Mouse (Mus musculus) heart, embryonic 14.5 days (tissue): ENCODE data around the gene Dgcr2. TPM values are rescaled to one million over a fixed set of nuclear protein-coding genes. Genes with fewer than 3 reads are reported as not detected.
A peak's percentile ranks its signal among the peaks of the same experiment; 100 is the strongest.

Experiments used
- ATAC-seq: fragments of 200-750 bp; cut with Nextera tagmentation; 2 replicates; pipeline ENCODE4 v1.8.0; 2017; ENCODE audit warnings: low read depth, moderate TSS enrichment; ENCODE audit not compliant: insufficient number of reproducible peaks, insufficient read depth, low FRiP score
- H3K27ac ChIP-seq, 2 experiments: fragments of 200-500 bp in 1 of 2; fragments of 300-500 bp in 1 of 2; sonication (generic) in 1 of 2; replicated peaks in 1 of 2; 2 replicates each; pipeline ENCODE4 v1.5.1; 2012 to 2014; ENCODE audit warnings: low read depth in 2 of 2, low read length in 2 of 2, control low read depth in 1 of 2, mild to moderate bottlenecking in 1 of 2, mixed read lengths in 1 of 2; ENCODE audit not compliant: control insufficient read depth in 1 of 2, insufficient read depth in 1 of 2
- H3K27me3 ChIP-seq: fragments of 300-500 bp; sonication (generic); 2 replicates; pipeline ENCODE4 v1.6.1; 2014; ENCODE audit warnings: mild to moderate bottlenecking, low read length, control low read depth; ENCODE audit not compliant: control insufficient read depth, insufficient read depth
- H3K36me3 ChIP-seq: fragments of 300-500 bp; sonication (generic); 2 replicates; pipeline ENCODE4 v1.6.1; 2014; ENCODE audit warnings: mild to moderate bottlenecking, control low read depth, low read length, mixed read lengths; ENCODE audit not compliant: control insufficient read depth, insufficient read depth
- H3K4me1 ChIP-seq, 2 experiments: fragments of 200-500 bp in 1 of 2; fragments of 300-500 bp in 1 of 2; sonication (generic) in 1 of 2; 2 replicates each; pipeline ENCODE4 v1.6.1; 2012 to 2014; ENCODE audit warnings: low read length in 2 of 2, control low read depth in 1 of 2, mixed read lengths in 1 of 2; ENCODE audit not compliant: control insufficient read depth in 2 of 2, insufficient read depth in 2 of 2
- H3K4me2 ChIP-seq: fragments of 300-500 bp; sonication (generic); 2 replicates; pipeline ENCODE4 v1.6.1; 2014; ENCODE audit warnings: mild to moderate bottlenecking, low read length
- H3K4me3 ChIP-seq, 2 experiments: fragments of 200-500 bp in 1 of 2; fragments of 300-500 bp in 1 of 2; sonication (generic) in 1 of 2; 2 replicates each; pipeline ENCODE4 v1.5.1; 2012 to 2014; ENCODE audit warnings: low read length in 2 of 2, mild to moderate bottlenecking in 2 of 2, control low read depth in 1 of 2, low read depth in 1 of 2, moderate library complexity in 1 of 2; ENCODE audit not compliant: control insufficient read depth in 1 of 2, insufficient read depth in 1 of 2
- H3K9ac ChIP-seq: fragments of 300-500 bp; sonication (generic); 2 replicates; pipeline ENCODE4 v1.6.1; 2014; ENCODE audit warnings: mild to moderate bottlenecking, low read length
- H3K9me3 ChIP-seq: fragments of 300-500 bp; sonication (generic); 2 replicates; pipeline ENCODE4 v1.6.1; 2016; ENCODE audit warnings: low read length, control low read depth; ENCODE audit not compliant: control insufficient read depth
- WGBS: fragments of 180-500 bp; shearing (Covaris S2); extraction: QIAGEN DNeasy Blood & Tissue Kit; methylation state at CpG from one replicate; pipeline ENCODE4 v1.1.7; 2014; 5-methylcytosine and 5-hydroxymethylcytosine counted together
- polyA plus RNA-seq: library from polyadenylated mRNA; unstranded; fragments of >200 nt; fragmentation: Nextera tagmentation; extraction: Ambion mirVana; gene quantifications from 2 replicates; pipeline ENCODE4 v1.2.1, GENCODE M21; 2014

Gene Dgcr2
- polyA plus RNA-seq, 1 experiment from 2014 or later: 49.7 TPM

- H3K27ac ChIP-seq: no peak overlapping the region
- peaks cover 26% of the 10 kb centered on the region for H3K36me3 ChIP-seq
These were observed 2.3 kb downstream of the Dgcr2 start for GRCm38 (mm10) chr16:17896091-17896490.

DNA sequence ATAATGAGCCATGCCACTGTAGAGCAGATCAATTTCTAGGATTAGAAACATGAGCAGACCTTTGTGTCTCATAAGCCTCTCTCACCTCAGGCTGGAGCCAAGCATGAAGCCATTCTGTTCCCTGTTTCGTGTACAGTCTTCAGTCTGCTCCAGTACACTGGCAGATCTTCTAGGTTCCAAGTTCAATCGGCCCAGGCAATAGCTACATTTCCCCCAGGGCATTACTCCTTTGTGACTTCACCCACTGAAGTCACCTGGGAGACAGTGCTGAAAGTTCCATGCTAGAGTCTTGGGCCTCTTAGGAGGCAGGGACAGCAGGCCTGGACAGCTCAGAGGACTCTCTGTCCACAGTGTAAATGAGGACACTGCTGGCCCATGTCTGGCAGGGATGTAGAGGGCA, 4.4 kb downstream of the Dgcr2 start, which contains the start of gene Tssk1:
TSS of gene Tssk1 (plus strand) at position 301 of the 400 bp plus-strand sequence.
- H3K9ac ChIP-seq: no peak within 1 kb of the TSS
- H3K36me3 ChIP-seq: peaks cover 11% of the 10 kb centered on the region; the same call in 1 of the 2 replicates
- no peak within 1 kb of the TSS for H3K27ac ChIP-seq
- H3K27me3 ChIP-seq: no peaks in the 10 kb centered on the region
- H3K9me3 ChIP-seq: no peaks in the 10 kb centered on the region
- WGBS: 81% methylated on average over 2 of the region's 2 CpGs
- H3K4me3 ChIP-seq: no peak within 1 kb of the TSS
- peaks cover 11 to 25% of the 10 kb centered on the region in 2 experiments for H3K4me1 ChIP-seq
- H3K4me2 ChIP-seq: no peak within 1 kb of the TSS
- no peak for ATAC-seq

More at GRCm38 (mm10) chr16:17896091-17896490, 2.3 kb downstream of the Dgcr2 start:
- H3K4me1 ChIP-seq: peaks cover 4 to 12% of the 10 kb centered on the region in 2 experiments; a peak in 3 of 4 replicates
- H3K9ac ChIP-seq: no peak overlapping the region
- H3K9me3 ChIP-seq: no peaks in the 10 kb centered on the region
- no peak overlapping the region for H3K4me2 ChIP-seq
- ATAC-seq: no peak
- no peak overlapping the region for H3K4me3 ChIP-seq
- no peaks in the 10 kb centered on the region for H3K27me3 ChIP-seq

DNA sequence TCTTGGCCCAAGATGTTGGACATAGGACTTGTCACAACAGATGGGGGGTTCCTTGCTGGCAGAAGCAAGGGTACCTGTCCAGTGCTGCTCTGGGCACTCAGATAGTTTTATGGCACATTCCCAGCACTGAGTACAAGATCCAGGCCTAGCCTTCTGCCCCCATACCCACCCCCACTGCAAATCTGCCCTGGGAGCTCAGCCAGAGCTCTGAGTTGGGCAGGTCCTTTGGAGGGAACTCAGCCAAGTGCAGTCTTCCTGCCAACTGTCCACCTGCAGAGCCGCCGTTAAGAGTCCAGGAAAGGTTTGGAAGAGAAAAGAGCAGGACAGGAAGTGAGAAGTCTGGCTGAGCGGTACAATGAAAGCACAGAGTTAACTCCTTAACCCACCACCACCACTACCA, 5.8 kb downstream of the Dgcr2 start:
- no peak overlapping the region for H3K4me2 ChIP-seq

DNA sequence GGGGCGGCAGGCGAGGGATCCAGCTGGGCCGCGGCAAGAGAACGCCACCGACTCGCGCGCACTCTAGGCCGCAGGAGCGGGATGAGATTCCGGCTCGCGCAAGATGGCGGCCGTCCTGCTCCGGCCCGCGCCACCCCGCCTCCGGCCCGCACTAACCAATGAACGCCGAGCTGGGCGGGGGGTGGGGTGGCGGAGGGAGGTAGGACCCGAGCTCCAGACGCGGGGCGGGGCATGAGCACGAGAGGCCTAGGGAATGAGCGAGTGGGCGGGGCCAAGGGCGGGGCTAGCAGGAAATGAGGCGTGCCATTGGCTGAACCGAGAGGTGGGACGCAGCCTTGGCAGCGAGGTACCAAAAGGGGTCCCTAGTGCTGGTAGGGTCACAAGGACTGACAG, 6.8 kb downstream of the Dgcr2 start, which contains the start of gene Gm20518:
TSS of gene Gm20518 (minus strand) at position 105 of the 393 bp plus-strand sequence.
- WGBS: under 1% methylated on average over 37 of the region's 38 CpGs
- H3K9me3 ChIP-seq: no peaks in the 10 kb centered on the region
- peak within 1 kb of the TSS; percentile 83 for H3K4me2 ChIP-seq
- H3K27me3 ChIP-seq: no peaks in the 10 kb centered on the region
- H3K4me1 ChIP-seq: peaks cover 11 to 25% of the 10 kb centered on the region in 2 experiments
- peak within 1 kb of the TSS; percentile 95 to 97 for H3K27ac ChIP-seq
- ATAC-seq: peak; percentile 98
- peak within 1 kb of the TSS; percentile 97 for H3K9ac ChIP-seq
- peak within 1 kb of the TSS; percentile 98 for H3K4me3 ChIP-seq
- 0 out of 2 replicates have a peak, but pooled peaks cover 6% of the 10 kb centered on the region for H3K36me3 ChIP-seq

More for the DNA sequence above, 5.8 kb downstream of the Dgcr2 start:
- H3K36me3 ChIP-seq: 0 out of 2 replicates have a peak, but pooled peaks cover 6% of the 10 kb centered on the region
- 39% methylated on average over 3 of the region's 3 CpGs for WGBS
- no peak overlapping the region; a peak in 1 of 4 replicates for H3K27ac ChIP-seq
- H3K4me3 ChIP-seq: no peak overlapping the region
- peaks cover 11 to 25% of the 10 kb centered on the region in 2 experiments for H3K4me1 ChIP-seq
- ATAC-seq: no peak
- no peak overlapping the region for H3K9ac ChIP-seq
- no peaks in the 10 kb centered on the region for H3K27me3 ChIP-seq
- no peaks in the 10 kb centered on the region for H3K9me3 ChIP-seq

GRCm38 (mm10) chr16:17890917-17891566, 7.3 kb downstream of the Dgcr2 start:
- ATAC-seq: peak; percentile 57
- H3K4me2 ChIP-seq: peak overlapping the region; percentile 83
- H3K27ac ChIP-seq: peak overlapping the region; percentile 95 to 97
- no peaks in the 10 kb centered on the region for H3K27me3 ChIP-seq
- peak overlapping the region; percentile 97 for H3K9ac ChIP-seq
- peaks cover 11 to 25% of the 10 kb centered on the region in 2 experiments for H3K4me1 ChIP-seq
- H3K36me3 ChIP-seq: 0 out of 2 replicates have a peak, but pooled peaks cover 6% of the 10 kb centered on the region
- no peaks in the 10 kb centered on the region for H3K9me3 ChIP-seq
- H3K4me3 ChIP-seq: peak overlapping the region; percentile 98
- under 1% methylated on average over 44 of the region's 44 CpGs for WGBS

DNA sequence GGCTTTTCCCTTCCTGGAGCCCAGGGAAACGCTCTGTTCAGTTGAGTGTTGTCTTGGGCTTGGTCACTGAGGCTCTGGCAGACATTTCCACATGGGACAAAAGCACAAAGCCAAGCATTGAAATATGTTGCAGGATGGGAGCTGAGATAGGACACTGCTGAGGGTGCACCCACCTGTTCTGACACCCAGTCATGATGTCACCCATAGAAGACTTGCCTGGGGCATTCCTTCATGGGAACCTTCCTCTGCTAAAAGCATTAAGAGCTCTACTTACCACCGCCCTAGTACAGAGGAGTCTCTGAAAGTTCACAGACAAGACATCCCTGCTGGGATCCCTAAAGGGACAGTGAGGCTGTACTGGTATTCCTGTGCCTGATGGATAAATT, 8.0 kb downstream of the Dgcr2 start:
- H3K9ac ChIP-seq: peak overlapping the region; percentile 97
- peak overlapping the region; percentile 95 to 97; a peak in 3 of 4 replicates for H3K27ac ChIP-seq
- peak overlapping the region; percentile 98 for H3K4me3 ChIP-seq
- H3K27me3 ChIP-seq: no peaks in the 10 kb centered on the region
- H3K36me3 ChIP-seq: 0 out of 2 replicates have a peak, but pooled peaks cover 6% of the 10 kb centered on the region
- peaks cover 11 to 25% of the 10 kb centered on the region in 2 experiments for H3K4me1 ChIP-seq
- no peak for ATAC-seq
- 52% methylated on average over 2 of the region's 2 CpGs for WGBS
- H3K4me2 ChIP-seq: peak overlapping the region; percentile 83
- H3K9me3 ChIP-seq: no peaks in the 10 kb centered on the region

DNA sequence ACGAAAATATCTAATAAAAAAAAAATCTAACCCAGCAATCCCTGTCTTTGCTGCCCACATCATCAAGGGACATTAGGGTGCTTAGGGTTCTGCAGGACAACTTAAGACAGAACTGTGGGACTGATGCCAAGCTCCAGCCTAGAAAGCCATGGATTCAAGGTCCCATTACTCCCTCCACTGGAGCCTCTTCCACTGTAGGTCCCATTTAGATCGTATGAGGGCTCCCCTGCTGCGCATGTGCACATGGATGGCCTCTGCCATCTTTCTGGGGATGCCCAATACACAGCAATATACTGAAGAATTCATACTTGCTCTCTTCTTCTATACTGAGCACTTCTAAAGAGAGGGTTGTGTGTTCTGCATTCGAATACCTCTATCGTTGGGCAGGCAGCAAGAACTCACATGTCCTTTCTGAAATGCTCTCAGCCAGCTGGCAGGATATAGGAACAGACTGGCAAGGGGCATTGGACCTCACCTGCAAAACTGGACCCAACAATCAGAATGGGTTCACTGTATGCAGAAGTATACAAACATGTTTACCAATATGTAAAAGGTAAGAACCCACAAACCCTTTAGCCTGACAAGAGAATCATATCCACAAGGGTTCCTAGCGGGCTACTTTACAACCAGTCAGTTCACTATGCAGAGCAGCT, 8.5 kb downstream of the Dgcr2 start:
- no peaks in the 10 kb centered on the region for H3K9me3 ChIP-seq
- H3K27ac ChIP-seq: no peak overlapping the region
- peaks cover 11 to 25% of the 10 kb centered on the region in 2 experiments for H3K4me1 ChIP-seq
- H3K4me2 ChIP-seq: peak overlapping the region; percentile 83
- 0 out of 2 replicates have a peak, but pooled peaks cover 6% of the 10 kb centered on the region for H3K36me3 ChIP-seq
- H3K9ac ChIP-seq: no peak overlapping the region
- ATAC-seq: no peak
- WGBS: 82% methylated on average over 6 of the region's 6 CpGs
- H3K4me3 ChIP-seq: peak overlapping the region in 1 of 2 experiments; percentile 98; a peak in 2 of 4 replicates
- H3K27me3 ChIP-seq: no peaks in the 10 kb centered on the region
